Mouse (Mus musculus): Measurements from ENCODE around the gene A430078G23Rik. TPM values are rescaled to one million over a fixed set of nuclear protein-coding genes. Genes with fewer than 3 reads are reported as not detected.

A430078G23Rik gene
- total RNA-seq, 2 experiments from 2014 or later = 0.14 to 0.19 TPM

- DNase-seq = no peak
These were observed 59.6 kb downstream of the A430078G23Rik start for GRCm38 (mm10) chr8:3412816-3413215.

GRCm38 (mm10) chr8:3414639-3415190 lies 61.5 kb downstream of the A430078G23Rik start:
- DNase-seq = no peak

- no peak for DNase-seq
These were observed 62.0 kb downstream of the A430078G23Rik start for GRCm38 (mm10) chr8:3415259-3415658.

- DNase-seq = no peak
These were observed 62.4 kb downstream of the A430078G23Rik start for GRCm38 (mm10) chr8:3415661-3416060.

- DNase-seq = no peak
These were observed 63.6 kb downstream of the A430078G23Rik start for GRCm38 (mm10) chr8:3416846-3417245.

GRCm38 (mm10) chr8:3417455-3417854 lies 64.2 kb downstream of the A430078G23Rik start:
- DNase-seq = no peak

GRCm38 (mm10) chr8:3418101-3418500 lies 64.9 kb downstream of the A430078G23Rik start:
- no peak for DNase-seq

GRCm38 (mm10) chr8:3420105-3420706 lies 67.0 kb downstream of the A430078G23Rik start:
- no peak for DNase-seq

- DNase-seq = no peak
These were observed 68.3 kb downstream of the A430078G23Rik start for GRCm38 (mm10) chr8:3421507-3421906.

GRCm38 (mm10) chr8:3425217-3425616 lies 72.0 kb downstream of the A430078G23Rik start:
- no peak for DNase-seq

GRCm38 (mm10) chr8:3426211-3426610 lies 73.0 kb downstream of the A430078G23Rik start:
- no peak for DNase-seq

- DNase-seq = no peak
These were observed 75.2 kb downstream of the A430078G23Rik start for GRCm38 (mm10) chr8:3428426-3428825.

- DNase-seq = no peak
These were observed 76.8 kb downstream of the A430078G23Rik start for GRCm38 (mm10) chr8:3429966-3430365.

GRCm38 (mm10) chr8:3431113-3431512 lies 77.9 kb downstream of the A430078G23Rik start:
- no peak for DNase-seq

- no peak for DNase-seq
These were observed 83.3 kb downstream of the A430078G23Rik start for GRCm38 (mm10) chr8:3436492-3436891.

- DNase-seq = no peak
These were observed 86.3 kb downstream of the A430078G23Rik start for GRCm38 (mm10) chr8:3439510-3439909.

Other genes with a start within 250 kb of the A430078G23Rik start
- gene Insr, start 73.8 kb upstream of the A430078G23Rik start, total RNA-seq (2021) = 10 to 100 TPM; 44.6 to 50.4 TPM
- 10 to 100 TPM in 1 of 2 experiments, 1 to 10 TPM in 1; 9.3 to 14.2 TPM for gene Arhgef18, start 39.6 kb downstream of the A430078G23Rik start, total RNA-seq (2021)
- 1 to 10 TPM; 3.0 to 3.6 TPM for gene Pex11g, start 114.3 kb downstream of the A430078G23Rik start, total RNA-seq (2021)
- under 1 TPM in 1 of 2 experiments, not detected in 1; 0.14 TPM for gene Tex45, start 117.4 kb downstream of the A430078G23Rik start, total RNA-seq (2021)
- gene Zfp358, start 139.7 kb downstream of the A430078G23Rik start, total RNA-seq (2021) = 10 to 100 TPM; 16.0 to 18.7 TPM
- 10 to 100 TPM; 19.0 to 23.9 TPM for gene Mcoln1, start 147.0 kb downstream of the A430078G23Rik start, total RNA-seq (2021)
- 10 to 100 TPM; 13.6 to 15.4 TPM for gene Pnpla6, start 162.0 kb downstream of the A430078G23Rik start, total RNA-seq (2021)
- under 1 TPM in 1 of 2 experiments, not detected in 1; 0.21 TPM for gene C330021F23Rik, start 214.6 kb downstream of the A430078G23Rik start, total RNA-seq (2021)
- 1 to 10 TPM in 1 of 2 experiments, under 1 TPM in 1; 0.97 to 1.5 TPM for gene Camsap3, start 233.9 kb downstream of the A430078G23Rik start, total RNA-seq (2021)

Measured in gastrocnemius, postnatal 10 days (tissue).